Mouse (Mus musculus): ENCODE data around the gene Mrpl55. TPM values are rescaled to one million over a fixed set of nuclear protein-coding genes. Genes with fewer than 3 reads are reported as not detected.
"Not testable (repeated sequence)": the region's sequence is repeated elsewhere in the genome, so short reads cannot be mapped to it uniquely, and the experiment has no call there.

Gene Mrpl55
- polyA plus RNA-seq, 1 experiment from 2014 or later: 84.8 TPM

DNA sequence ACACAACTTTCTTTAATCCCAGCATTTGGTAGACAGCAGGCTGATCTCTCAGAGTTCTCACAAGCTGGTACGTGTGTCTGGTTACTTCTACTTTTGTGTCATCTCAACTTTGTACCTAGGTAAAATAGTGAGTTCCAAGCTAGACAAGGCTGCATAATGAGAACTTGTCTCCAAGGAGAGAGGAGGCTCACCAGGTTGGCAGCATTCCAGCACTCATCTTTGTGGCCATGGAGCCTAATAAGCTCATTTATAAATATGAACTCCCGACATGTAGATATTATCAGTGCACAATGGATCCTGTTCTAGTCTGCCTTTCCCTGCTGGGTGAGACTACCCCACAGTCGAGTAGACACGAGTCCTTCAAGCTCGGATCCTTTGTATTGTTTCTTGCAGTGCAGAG lies 7.3 kb downstream of the Mrpl55 start:
- H3K4me3 ChIP-seq (ENCODE audit: low read length): peak overlapping the region; percentile 89
- peaks cover 29% of the 10 kb centered on the region for H3K36me3 ChIP-seq (ENCODE audit: control insufficient read depth, insufficient read depth, low read length)
- no peaks in the 10 kb centered on the region for H3K27me3 ChIP-seq (ENCODE audit: control insufficient read depth, insufficient read depth, low read depth, low read length)
- peak overlapping the region; percentile 86 for H3K4me2 ChIP-seq (ENCODE audit: low read depth, low read length)
- H3K9me3 ChIP-seq (ENCODE audit: control insufficient read depth, low read length): no peaks in the 10 kb centered on the region
- no peak overlapping the region for H3K27ac ChIP-seq (ENCODE audit: low read length)
- no peak for ATAC-seq (ENCODE audit: low read depth)
- peak overlapping the region; percentile 91 for H3K9ac ChIP-seq (ENCODE audit: low read length)
- H3K4me1 ChIP-seq (replicated peaks; ENCODE audit: control insufficient read depth, insufficient read depth, low read length): peaks cover 10% of the 10 kb centered on the region; the same call in 1 of the 2 replicates
- 55% methylated on average over 5 of the region's 5 CpGs for WGBS

DNA sequence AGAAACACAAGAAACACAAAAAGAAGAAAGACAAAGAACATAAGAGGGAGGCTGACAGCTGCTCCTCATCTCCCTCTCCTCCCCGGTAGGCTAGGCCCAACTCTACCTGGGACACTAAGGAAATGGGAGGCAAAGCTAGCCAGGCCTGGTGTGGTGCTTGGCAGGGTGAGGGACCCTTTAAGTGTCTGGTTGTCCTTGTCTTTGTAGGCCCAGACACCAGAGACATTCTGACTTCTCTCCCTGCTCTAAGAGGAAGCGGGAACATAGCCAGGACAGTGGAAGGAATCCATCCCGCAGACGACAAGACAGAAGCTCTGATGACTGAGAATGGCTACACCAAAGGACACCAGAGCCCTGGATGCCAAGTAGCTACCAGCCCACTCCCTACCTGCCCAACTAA lies 7.7 kb downstream of the Mrpl55 start:
- Histone ChIP-seq H3K36me3 (ENCODE audit: control insufficient read depth, insufficient read depth, low read length) (peaks cover 29% of the 10 kb centered on the region), H3K9ac (ENCODE audit: low read length) (no peak overlapping the region), H3K9me3 (ENCODE audit: control insufficient read depth, low read length) (no peaks in the 10 kb centered on the region), H3K4me3 (ENCODE audit: low read length) (no peak overlapping the region), H3K4me1 (replicated peaks; ENCODE audit: control insufficient read depth, insufficient read depth, low read length) (peaks cover 10% of the 10 kb centered on the region; the same call in 1 of the 2 replicates), H3K27me3 (ENCODE audit: control insufficient read depth, insufficient read depth, low read depth, low read length) (no peaks in the 10 kb centered on the region), H3K4me2 (ENCODE audit: low read depth, low read length) (no peak overlapping the region), H3K27ac (ENCODE audit: low read length) (no peak overlapping the region)
- ATAC-seq (ENCODE audit: low read depth): no peak
- 66% methylated on average over 4 of the region's 4 CpGs for WGBS

GRCm38 (mm10) chr11:59211561-59211960 lies 9.3 kb downstream of the Mrpl55 start:
- not testable (repeated sequence) for H3K4me2 ChIP-seq (ENCODE audit: low read depth, low read length); H3K9me3 ChIP-seq (ENCODE audit: control insufficient read depth, low read length); ATAC-seq (ENCODE audit: low read depth); H3K27ac ChIP-seq (ENCODE audit: low read length); H3K27me3 ChIP-seq (ENCODE audit: control insufficient read depth, insufficient read depth, low read depth, low read length); H3K4me3 ChIP-seq (ENCODE audit: low read length); H3K9ac ChIP-seq (ENCODE audit: low read length)
- peaks cover 15% of the 10 kb centered on the region for H3K4me1 ChIP-seq (replicated peaks; ENCODE audit: control insufficient read depth, insufficient read depth, low read length)
- WGBS: 90% methylated on average over 9 of the region's 9 CpGs
- peaks cover 24% of the 10 kb centered on the region for H3K36me3 ChIP-seq (ENCODE audit: control insufficient read depth, insufficient read depth, low read length)

GRCm38 (mm10) chr11:59212320-59212719 lies 10.0 kb downstream of the Mrpl55 start:
- ATAC-seq (ENCODE audit: low read depth); H3K27me3 ChIP-seq (ENCODE audit: control insufficient read depth, insufficient read depth, low read depth, low read length); H3K9me3 ChIP-seq (ENCODE audit: control insufficient read depth, low read length); H3K9ac ChIP-seq (ENCODE audit: low read length); H3K4me2 ChIP-seq (ENCODE audit: low read depth, low read length); H3K4me3 ChIP-seq (ENCODE audit: low read length); H3K27ac ChIP-seq (ENCODE audit: low read length): not testable (repeated sequence)
- 69% methylated on average over 12 of the region's 12 CpGs for WGBS
- peaks cover 20% of the 10 kb centered on the region for H3K4me1 ChIP-seq (replicated peaks; ENCODE audit: control insufficient read depth, insufficient read depth, low read length)
- H3K36me3 ChIP-seq (ENCODE audit: control insufficient read depth, insufficient read depth, low read length): peaks cover 24% of the 10 kb centered on the region

DNA sequence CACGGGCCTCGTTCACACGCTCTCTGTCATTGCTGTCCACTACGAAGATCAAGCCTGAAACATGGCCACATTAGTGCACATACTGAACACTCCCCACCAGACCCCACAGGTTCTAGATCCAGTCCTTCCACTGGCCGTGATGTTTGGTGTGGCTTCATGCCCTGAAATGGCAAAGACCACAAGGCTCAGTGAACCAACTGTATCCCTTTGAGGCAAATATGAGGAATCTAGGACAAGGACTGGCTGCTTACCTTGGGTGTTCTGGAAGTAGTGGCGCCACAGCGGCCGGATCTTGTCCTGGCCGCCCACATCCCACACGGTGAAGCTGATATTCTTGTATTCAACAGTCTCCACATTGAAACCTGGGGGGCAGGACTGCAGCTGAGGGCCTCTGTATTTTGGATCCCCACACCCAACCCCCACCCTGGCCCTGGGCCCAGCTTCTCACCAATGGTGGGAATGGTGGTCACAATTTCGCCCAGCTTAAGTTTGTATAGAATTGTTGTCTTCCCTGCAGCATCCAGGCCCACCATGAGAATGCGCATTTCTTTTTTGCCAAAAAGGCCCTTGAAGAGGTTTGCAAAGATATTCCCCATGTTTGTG lies 10.7 kb downstream of the Mrpl55 start:
- WGBS: 84% methylated on average over 12 of the region's 12 CpGs
- Histone ChIP-seq H3K9me3 (ENCODE audit: control insufficient read depth, low read length) (no peaks in the 10 kb centered on the region), H3K9ac (ENCODE audit: low read length) (no peak overlapping the region), H3K27me3 (ENCODE audit: control insufficient read depth, insufficient read depth, low read depth, low read length) (no peaks in the 10 kb centered on the region), H3K4me2 (ENCODE audit: low read depth, low read length) (no peak overlapping the region), H3K36me3 (ENCODE audit: control insufficient read depth, insufficient read depth, low read length) (peaks cover 26% of the 10 kb centered on the region), H3K4me3 (ENCODE audit: low read length) (no peak overlapping the region), H3K4me1 (replicated peaks; ENCODE audit: control insufficient read depth, insufficient read depth, low read length) (peaks cover 26% of the 10 kb centered on the region), H3K27ac (ENCODE audit: low read length) (no peak overlapping the region)
- no peak for ATAC-seq (ENCODE audit: low read depth)

GRCm38 (mm10) chr11:59216955-59217354 lies 14.7 kb downstream of the Mrpl55 start:
- Histone ChIP-seq H3K27me3 (ENCODE audit: control insufficient read depth, insufficient read depth, low read depth, low read length) (no peaks in the 10 kb centered on the region), H3K4me3 (ENCODE audit: low read length) (no peak overlapping the region), H3K4me1 (replicated peaks; ENCODE audit: control insufficient read depth, insufficient read depth, low read length) (peaks cover 37% of the 10 kb centered on the region), H3K4me2 (ENCODE audit: low read depth, low read length) (no peak overlapping the region), H3K36me3 (ENCODE audit: control insufficient read depth, insufficient read depth, low read length) (peaks cover 15% of the 10 kb centered on the region), H3K9ac (ENCODE audit: low read length) (no peak overlapping the region), H3K9me3 (ENCODE audit: control insufficient read depth, low read length) (no peaks in the 10 kb centered on the region), H3K27ac (ENCODE audit: low read length) (no peak overlapping the region)
- no peak for ATAC-seq (ENCODE audit: low read depth)
- 84% methylated on average over 3 of the region's 3 CpGs for WGBS

GRCm38 (mm10) chr11:59218389-59218998 lies 16.2 kb downstream of the Mrpl55 start:
- Histone ChIP-seq H3K4me1 (replicated peaks; ENCODE audit: control insufficient read depth, insufficient read depth, low read length) (peaks cover 45% of the 10 kb centered on the region), H3K27ac (ENCODE audit: low read length) (peak overlapping the region; percentile 83), H3K9ac (ENCODE audit: low read length) (no peak overlapping the region), H3K27me3 (ENCODE audit: control insufficient read depth, insufficient read depth, low read depth, low read length) (no peaks in the 10 kb centered on the region), H3K9me3 (ENCODE audit: control insufficient read depth, low read length) (no peaks in the 10 kb centered on the region), H3K4me2 (ENCODE audit: low read depth, low read length) (peak overlapping the region; percentile 40), H3K36me3 (ENCODE audit: control insufficient read depth, insufficient read depth, low read length) (peaks cover 7% of the 10 kb centered on the region; the same call in 1 of the 2 replicates), H3K4me3 (ENCODE audit: low read length) (no peak overlapping the region)
- ATAC-seq (ENCODE audit: low read depth): peak; percentile 89
- WGBS: 67% methylated on average over 4 of the region's 4 CpGs

- peaks cover 50% of the 10 kb centered on the region for H3K4me1 ChIP-seq (replicated peaks; ENCODE audit: control insufficient read depth, insufficient read depth, low read length)
- peak overlapping the region; percentile 40 for H3K4me2 ChIP-seq (ENCODE audit: low read depth, low read length)
- no peak overlapping the region for H3K4me3 ChIP-seq (ENCODE audit: low read length)
- no peaks in the 10 kb centered on the region for H3K27me3 ChIP-seq (ENCODE audit: control insufficient read depth, insufficient read depth, low read depth, low read length)
- no peak for ATAC-seq (ENCODE audit: low read depth)
- H3K27ac ChIP-seq (ENCODE audit: low read length): peak overlapping the region; percentile 83
- no peak overlapping the region for H3K9ac ChIP-seq (ENCODE audit: low read length)
- H3K36me3 ChIP-seq (ENCODE audit: control insufficient read depth, insufficient read depth, low read length): peaks cover 7% of the 10 kb centered on the region; the same call in 1 of the 2 replicates
- H3K9me3 ChIP-seq (ENCODE audit: control insufficient read depth, low read length): no peaks in the 10 kb centered on the region
Observed at GRCm38 (mm10) chr11:59219064-59219463, 16.8 kb downstream of the Mrpl55 start.

DNA sequence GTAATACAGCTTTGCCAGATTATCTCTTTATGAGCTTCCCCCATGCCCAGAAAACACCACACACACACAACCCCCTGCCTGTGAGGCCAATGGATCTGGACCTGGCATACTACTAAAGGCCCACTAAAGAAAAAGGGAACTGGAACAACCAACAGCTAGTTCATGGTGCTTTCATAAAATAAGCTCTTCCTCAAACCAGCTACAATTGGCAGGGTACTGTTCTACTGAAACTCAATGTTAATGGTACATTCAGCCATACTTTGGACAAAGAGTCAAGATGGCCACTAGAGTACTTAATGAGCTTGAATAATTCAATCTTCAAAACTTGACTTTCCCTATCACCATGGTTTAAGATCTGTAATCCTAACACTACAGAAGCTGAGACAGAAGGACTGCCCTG lies 19.3 kb downstream of the Mrpl55 start:
- ATAC-seq (ENCODE audit: low read depth): no peak
- H3K4me1 ChIP-seq (replicated peaks; ENCODE audit: control insufficient read depth, insufficient read depth, low read length): peaks cover 65% of the 10 kb centered on the region
- peaks cover 4% of the 10 kb centered on the region; the same call in 1 of the 2 replicates for H3K36me3 ChIP-seq (ENCODE audit: control insufficient read depth, insufficient read depth, low read length)
- H3K9me3 ChIP-seq (ENCODE audit: control insufficient read depth, low read length): no peaks in the 10 kb centered on the region
- no peaks in the 10 kb centered on the region for H3K27me3 ChIP-seq (ENCODE audit: control insufficient read depth, insufficient read depth, low read depth, low read length)
- no peak overlapping the region for H3K4me3 ChIP-seq (ENCODE audit: low read length)
- H3K9ac ChIP-seq (ENCODE audit: low read length): no peak overlapping the region
- no peak overlapping the region for H3K4me2 ChIP-seq (ENCODE audit: low read depth, low read length)
- no peak overlapping the region for H3K27ac ChIP-seq (ENCODE audit: low read length)
